Mouse (Mus musculus) C2C12 (cell line): ENCODE data around the gene Med15. TPM values are rescaled to one million over a fixed set of nuclear protein-coding genes. Genes with fewer than 3 reads are reported as not detected.

Experiments
- H3K27me3 ChIP-seq: one replicate; pipeline ENCODE4 v1.6.1; 2011; ENCODE audit not compliant: control insufficient read depth, insufficient read depth, insufficient read length
- H3K36me3 ChIP-seq: one replicate; pipeline ENCODE4 v1.6.1; 2011; ENCODE audit not compliant: control insufficient read depth, insufficient read depth
- H3K4me3 ChIP-seq: one replicate; pipeline ENCODE4 v1.5.1; 2011; ENCODE audit warnings: mild to moderate bottlenecking, control low read depth; ENCODE audit not compliant: poor library complexity, insufficient read depth, severe bottlenecking
- H3K79me2 ChIP-seq: one replicate; pipeline ENCODE4 v1.6.1; 2011; ENCODE audit not compliant: control insufficient read depth, insufficient read depth
- H3K79me3 ChIP-seq: one replicate; pipeline ENCODE4 v1.6.1; 2011; ENCODE audit warnings: low read depth, control low read depth
- H3ac ChIP-seq: one replicate; pipeline ENCODE3; 2011; ENCODE audit warnings: low read depth; ENCODE audit not compliant: control insufficient read depth, insufficient read length
- CEBPB ChIP-seq: IDR thresholded peaks from one replicate; pipeline ENCODE4 v1.6.1; 2011; ENCODE audit warnings: low read depth, mild to moderate bottlenecking, control low read depth, moderate library complexity
- CTCF ChIP-seq: IDR thresholded peaks from one replicate; pipeline ENCODE4 v1.5.1; 2011; ENCODE audit not compliant: control insufficient read depth, insufficient read depth, insufficient read length
- FOSL1 ChIP-seq: IDR thresholded peaks from one replicate; pipeline ENCODE4 v1.8.0; 2011; ENCODE audit warnings: mild to moderate bottlenecking, low read length; ENCODE audit not compliant: poor library complexity, insufficient read depth, severe bottlenecking
- MAX ChIP-seq: IDR thresholded peaks from one replicate; pipeline ENCODE4 v1.6.1; 2011; ENCODE audit warnings: mild to moderate bottlenecking, control low read depth
- MYOD1 ChIP-seq: IDR thresholded peaks from one replicate; pipeline ENCODE4 v1.6.1; 2011; ENCODE audit warnings: low read depth; ENCODE audit not compliant: control insufficient read depth, insufficient read length
- MYOG ChIP-seq: IDR thresholded peaks from one replicate; pipeline ENCODE4 v1.6.1; 2011; ENCODE audit not compliant: control insufficient read depth, insufficient read length; ENCODE audit errors: extremely low read depth
- USF1 ChIP-seq: IDR thresholded peaks from one replicate; pipeline ENCODE4 v1.6.1; 2011; ENCODE audit warnings: low read depth, mild to moderate bottlenecking, control low read depth, moderate library complexity
- polyA plus RNA-seq: library from polyadenylated mRNA; unstranded; fragments of >200 nt; fragmentation: generic; extraction: Trizol; gene quantifications from one replicate; pipeline ENCODE4 v1.2.1, GENCODE M21; 2012; ENCODE audit warnings: missing spikeins

Med15 gene
- polyA plus RNA-seq, 1 experiment: 45.9 TPM

DNA sequence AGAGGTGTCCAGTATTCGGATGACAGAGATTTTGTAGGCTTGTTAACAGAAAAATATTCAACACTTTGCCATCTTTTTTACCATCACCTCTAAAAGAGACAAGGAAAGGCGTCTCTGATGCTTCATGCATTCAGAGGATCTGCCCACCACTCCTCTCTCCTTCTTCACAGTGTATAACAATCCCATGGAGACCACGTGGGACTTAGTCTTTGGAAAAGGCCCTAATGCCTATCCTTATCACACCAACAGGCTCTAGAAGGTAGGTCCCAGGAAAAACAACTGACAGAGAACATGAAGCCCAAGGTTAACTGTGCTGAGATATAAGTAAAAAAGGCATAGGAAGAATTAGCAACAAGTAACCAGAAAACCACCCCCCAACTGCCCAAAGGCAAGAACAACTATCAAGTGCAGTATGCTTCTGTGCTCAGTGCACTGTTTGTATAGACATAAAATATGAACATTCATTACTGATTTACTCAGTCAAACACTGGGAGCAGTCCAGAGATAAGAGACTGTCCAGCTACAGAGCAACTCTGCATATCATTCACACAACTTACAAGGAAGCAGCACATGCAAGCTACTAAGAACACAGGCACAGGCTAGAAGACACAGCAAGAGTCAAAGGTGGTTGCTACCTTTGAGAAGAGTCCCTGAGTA is 32.2 kb downstream of the Med15 start:
- Histone ChIP-seq H3K36me3 (peaks cover 84% of the 10 kb centered on the region), H3ac (no peak overlapping the region), H3K79me3 (peaks cover 28% of the 10 kb centered on the region), H3K4me3 (no peak overlapping the region), H3K27me3 (no peaks in the 10 kb centered on the region), H3K79me2 (peaks cover 77% of the 10 kb centered on the region)
- TF ChIP-seq CEBPB (no peak), FOSL1 (no peak), USF1 (no peak), MAX (no peak), MYOD1 (no peak), MYOG (no peak), CTCF (no peak)

DNA sequence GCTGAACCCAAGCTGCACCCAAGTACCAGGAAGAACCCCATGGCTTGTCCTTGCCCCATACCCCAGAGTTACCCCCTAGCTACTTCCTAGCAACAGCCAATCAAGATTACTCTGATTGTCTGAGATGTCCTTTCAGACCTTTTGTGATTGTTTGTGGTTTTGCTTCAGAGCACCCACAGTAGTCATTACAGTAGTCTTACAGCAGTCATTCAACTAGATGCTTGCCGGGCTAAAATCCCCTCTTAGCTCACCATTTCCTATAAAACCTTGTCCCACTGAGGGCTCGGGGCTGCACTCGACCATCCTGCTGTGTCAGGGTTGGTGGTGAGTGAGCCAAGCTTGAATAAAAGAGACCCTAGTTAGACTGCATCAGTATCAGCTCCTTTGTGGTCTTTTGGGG is 37.8 kb downstream of the Med15 start:
- no peak overlapping the region for H3ac ChIP-seq
- no peak overlapping the region for H3K4me3 ChIP-seq
- H3K36me3 ChIP-seq: peaks cover 81% of the 10 kb centered on the region
- H3K27me3 ChIP-seq: no peaks in the 10 kb centered on the region
- TF ChIP-seq FOSL1 (no peak), MYOD1 (no peak), CEBPB (no peak), MAX (no peak), CTCF (no peak), MYOG (no peak), USF1 (no peak)
- H3K79me3 ChIP-seq: peaks cover 18% of the 10 kb centered on the region
- peaks cover 38% of the 10 kb centered on the region for H3K79me2 ChIP-seq

- Histone ChIP-seq H3K79me3 (no peaks in the 10 kb centered on the region), H3K4me3 (no peak overlapping the region), H3K27me3 (no peaks in the 10 kb centered on the region), H3K36me3 (peaks cover 76% of the 10 kb centered on the region), H3K79me2 (no peaks in the 10 kb centered on the region), H3ac (no peak overlapping the region)
- TF ChIP-seq MYOG (no peak), USF1 (no peak), CTCF (no peak)
Measured at GRCm38 (mm10) chr16:17669886-17670285, 62.8 kb downstream of the Med15 start.

GRCm38 (mm10) chr16:17665568-17665967 is 67.1 kb downstream of the Med15 start:
- Histone ChIP-seq H3K79me3 (no peaks in the 10 kb centered on the region), H3K27me3 (no peaks in the 10 kb centered on the region), H3K36me3 (peaks cover 69% of the 10 kb centered on the region), H3K4me3 (no peak overlapping the region), H3ac (no peak overlapping the region), H3K79me2 (no peaks in the 10 kb centered on the region)
- TF ChIP-seq CTCF (no peak), FOSL1 (no peak), MAX (no peak), MYOG (no peak), MYOD1 (no peak), CEBPB (no peak), USF1 (no peak)

DNA sequence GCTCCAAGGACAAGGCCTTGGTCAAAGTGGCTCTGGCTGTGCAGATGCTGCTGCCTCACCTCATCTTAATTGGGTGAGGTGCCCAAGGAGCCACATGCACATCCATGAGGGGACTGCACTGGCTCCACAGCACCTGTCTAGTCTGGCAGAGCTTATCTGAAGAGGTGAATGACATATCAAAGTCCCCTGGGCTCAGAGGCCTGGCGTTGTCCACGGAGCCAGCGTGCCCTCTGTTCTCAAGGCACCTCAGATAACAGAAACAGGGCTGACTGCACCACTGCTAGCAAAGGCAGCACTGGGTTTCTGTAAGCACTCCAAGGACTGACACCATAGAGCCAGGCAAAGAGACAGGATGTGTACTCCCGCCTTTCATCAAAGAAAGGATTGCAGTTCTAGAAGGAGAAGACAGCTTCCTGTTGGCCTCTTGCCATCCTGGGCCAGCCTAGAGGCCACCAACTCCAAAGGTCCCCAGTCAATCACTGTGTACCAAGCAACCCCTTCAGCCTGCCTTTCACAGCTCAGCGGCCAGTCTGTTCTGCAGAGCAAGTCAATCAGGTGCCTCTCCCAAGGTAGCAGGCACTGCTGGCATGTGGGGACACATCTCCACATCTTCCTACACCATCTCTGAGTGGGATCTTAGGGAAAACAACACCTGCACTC is 76.3 kb downstream of the Med15 start:
- Histone ChIP-seq H3K79me3 (no peaks in the 10 kb centered on the region), H3K4me3 (no peak overlapping the region), H3K27me3 (no peaks in the 10 kb centered on the region), H3ac (no peak overlapping the region), H3K36me3 (peaks cover 66% of the 10 kb centered on the region), H3K79me2 (no peaks in the 10 kb centered on the region)
- TF ChIP-seq MYOD1 (no peak), MAX (no peak), MYOG (no peak), CTCF (no peak), CEBPB (no peak), FOSL1 (no peak), USF1 (no peak)
